Mouse (Mus musculus): ENCODE results near the gene Tmem252.
"Not testable (repeated sequence)": the region's sequence is repeated elsewhere in the genome, so short reads cannot be mapped to it uniquely, and the experiment has no call there.

The Tmem252 gene

GRCm38 (mm10) chr19:24677242-24677984, 3.6 kb downstream of the Tmem252 start:
- DNase-seq (ENCODE audit: low read depth, low spot score) = no peak

- no peak for DNase-seq (ENCODE audit: low read depth, low spot score)
Observed at GRCm38 (mm10) chr19:24683016-24683720, 9.4 kb downstream of the Tmem252 start.

- no peak for DNase-seq (ENCODE audit: low read depth, low spot score)
Observed at GRCm38 (mm10) chr19:24686411-24686810, 12.6 kb downstream of the Tmem252 start.

GRCm38 (mm10) chr19:24688327-24688726, 14.5 kb downstream of the Tmem252 start:
- no peak for DNase-seq (ENCODE audit: low read depth, low spot score)

- DNase-seq (ENCODE audit: low read depth, low spot score) = no peak
Observed at GRCm38 (mm10) chr19:24689531-24689930, 15.7 kb downstream of the Tmem252 start.

- DNase-seq (ENCODE audit: low read depth, low spot score) = no peak
Observed at GRCm38 (mm10) chr19:24692691-24693090, 18.9 kb downstream of the Tmem252 start.

- no peak for DNase-seq (ENCODE audit: low read depth, low spot score)
Observed at GRCm38 (mm10) chr19:24697946-24698345, 24.1 kb downstream of the Tmem252 start.

- DNase-seq (ENCODE audit: low read depth, low spot score) = no peak
Observed at GRCm38 (mm10) chr19:24698651-24699050, 24.8 kb downstream of the Tmem252 start.

- no peak for DNase-seq (ENCODE audit: low read depth, low spot score)
Observed at GRCm38 (mm10) chr19:24699196-24699595, 25.4 kb downstream of the Tmem252 start.

- no peak for DNase-seq (ENCODE audit: low read depth, low spot score)
Observed at GRCm38 (mm10) chr19:24699910-24700309, 26.1 kb downstream of the Tmem252 start.

- DNase-seq (ENCODE audit: low read depth, low spot score) = no peak
Observed at GRCm38 (mm10) chr19:24700664-24701063, 26.9 kb downstream of the Tmem252 start.

- DNase-seq (ENCODE audit: low read depth, low spot score) = no peak
Observed at GRCm38 (mm10) chr19:24701716-24702115, 27.9 kb downstream of the Tmem252 start.

- not testable (repeated sequence) for DNase-seq (ENCODE audit: low read depth, low spot score)
Observed at GRCm38 (mm10) chr19:24703168-24703567, 29.4 kb downstream of the Tmem252 start.

GRCm38 (mm10) chr19:24703680-24704079, 29.9 kb downstream of the Tmem252 start:
- no peak for DNase-seq (ENCODE audit: low read depth, low spot score)

- DNase-seq (ENCODE audit: low read depth, low spot score) = no peak
Observed at GRCm38 (mm10) chr19:24704326-24704725, 30.5 kb downstream of the Tmem252 start.

GRCm38 (mm10) chr19:24705395-24705794, 31.6 kb downstream of the Tmem252 start:
- no peak for DNase-seq (ENCODE audit: low read depth, low spot score)

GRCm38 (mm10) chr19:24707071-24707906, 33.5 kb downstream of the Tmem252 start:
- no peak for DNase-seq (ENCODE audit: low read depth, low spot score)

- DNase-seq (ENCODE audit: low read depth, low spot score) = no peak
Observed at GRCm38 (mm10) chr19:24708032-24708431, 34.2 kb downstream of the Tmem252 start.

GRCm38 (mm10) chr19:24716303-24717097, 42.7 kb downstream of the Tmem252 start:
- DNase-seq (ENCODE audit: low read depth, low spot score) = no peak

- DNase-seq (ENCODE audit: low read depth, low spot score) = no peak
Observed at GRCm38 (mm10) chr19:24718021-24718420, 44.2 kb downstream of the Tmem252 start.

- no peak for DNase-seq (ENCODE audit: low read depth, low spot score)
Observed at GRCm38 (mm10) chr19:24719504-24719903, 45.7 kb downstream of the Tmem252 start.
